Mouse (Mus musculus): ENCODE data around the gene Slc12a4.

Gene Slc12a4

GRCm38 (mm10) chr8:105969367-105969766 lies 3.5 kb upstream of the Slc12a4 start:
- DNase-seq (ENCODE audit: low read depth, low spot score) = no peak

- peak; percentile 36 for DNase-seq (ENCODE audit: low read depth, low spot score)
Observed at GRCm38 (mm10) chr8:105966692-105967311, 905 bp upstream of the Slc12a4 start.

GRCm38 (mm10) chr8:105965266-105965904 lies 512 bp downstream of the Slc12a4 start:
- DNase-seq (ENCODE audit: low read depth, low spot score) = peak; percentile 64

- DNase-seq (ENCODE audit: low read depth, low spot score) = no peak
Observed at GRCm38 (mm10) chr8:105964506-105965265, 1.2 kb downstream of the Slc12a4 start.

- no peak for DNase-seq (ENCODE audit: low read depth, low spot score)
Observed at GRCm38 (mm10) chr8:105961536-105961935, 4.4 kb downstream of the Slc12a4 start.

DNA sequence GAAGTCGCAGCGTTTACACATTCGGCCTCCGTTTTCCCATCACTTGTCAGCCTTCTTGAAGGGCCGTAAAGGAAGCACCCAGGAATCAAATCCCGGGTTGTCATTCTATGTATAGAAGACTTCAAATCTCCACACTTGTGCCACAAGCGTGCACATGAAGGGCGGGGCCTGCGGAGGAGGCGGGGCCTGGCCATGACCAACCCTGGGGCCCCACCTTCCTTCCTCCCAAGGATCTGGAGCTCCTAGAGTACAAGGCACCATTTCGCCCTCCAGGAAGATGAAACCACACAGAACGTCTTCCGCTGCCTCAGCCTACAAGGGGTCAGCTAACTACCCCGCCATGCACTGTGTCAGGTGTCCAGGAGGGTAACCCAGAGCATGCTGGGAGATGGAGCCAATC lies 4.8 kb downstream of the Slc12a4 start:
- no peak for DNase-seq (ENCODE audit: low read depth, low spot score)

GRCm38 (mm10) chr8:105959350-105959749 lies 6.5 kb downstream of the Slc12a4 start:
- DNase-seq (ENCODE audit: low read depth, low spot score) = no peak

DNA sequence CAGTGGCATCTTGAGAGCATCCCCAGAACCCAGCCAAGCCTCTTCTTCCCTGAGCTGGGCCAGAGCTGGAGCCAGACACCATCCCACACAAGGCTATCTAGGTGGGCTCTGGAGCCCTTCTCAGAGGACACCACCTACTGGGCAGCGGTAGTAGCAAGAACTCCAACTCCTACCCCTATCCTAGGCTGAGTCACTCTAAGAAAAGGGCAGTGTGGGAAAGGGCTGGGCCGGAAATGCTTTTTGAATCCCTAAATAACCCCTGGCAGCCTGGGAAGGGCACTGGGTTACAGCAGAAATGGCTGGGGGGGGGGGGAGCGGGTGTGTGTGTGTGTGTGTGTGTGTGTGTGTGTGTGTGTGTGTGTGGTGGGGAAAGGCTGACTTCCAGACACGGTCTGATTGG lies 8.1 kb downstream of the Slc12a4 start:
- no peak for DNase-seq (ENCODE audit: low read depth, low spot score)

- DNase-seq (ENCODE audit: low read depth, low spot score) = no peak
Observed at GRCm38 (mm10) chr8:105956556-105956955, 9.3 kb downstream of the Slc12a4 start.

- DNase-seq (ENCODE audit: low read depth, low spot score) = no peak
Observed at GRCm38 (mm10) chr8:105951057-105951659, 14.7 kb downstream of the Slc12a4 start.

GRCm38 (mm10) chr8:105949350-105949749 lies 16.5 kb downstream of the Slc12a4 start:
- DNase-seq (ENCODE audit: low read depth, low spot score) = no peak

- DNase-seq (ENCODE audit: low read depth, low spot score) = no peak
Observed at GRCm38 (mm10) chr8:105943321-105943739, 22.6 kb downstream of the Slc12a4 start, which contains the start of gene Lcat. Lcat (minus strand) TSS chr8:105943382.

GRCm38 (mm10) chr8:105942542-105942941 lies 23.4 kb downstream of the Slc12a4 start:
- DNase-seq (ENCODE audit: low read depth, low spot score) = no peak

- DNase-seq (ENCODE audit: low read depth, low spot score) = no peak
Observed at GRCm38 (mm10) chr8:105942026-105942425, 23.9 kb downstream of the Slc12a4 start.

GRCm38 (mm10) chr8:105938306-105938669 lies 27.6 kb downstream of the Slc12a4 start, which contains the start of gene Psmb10:
Psmb10 (minus strand) TSS chr8:105938444.
- DNase-seq (ENCODE audit: low read depth, low spot score) = peak; percentile 56

DNA sequence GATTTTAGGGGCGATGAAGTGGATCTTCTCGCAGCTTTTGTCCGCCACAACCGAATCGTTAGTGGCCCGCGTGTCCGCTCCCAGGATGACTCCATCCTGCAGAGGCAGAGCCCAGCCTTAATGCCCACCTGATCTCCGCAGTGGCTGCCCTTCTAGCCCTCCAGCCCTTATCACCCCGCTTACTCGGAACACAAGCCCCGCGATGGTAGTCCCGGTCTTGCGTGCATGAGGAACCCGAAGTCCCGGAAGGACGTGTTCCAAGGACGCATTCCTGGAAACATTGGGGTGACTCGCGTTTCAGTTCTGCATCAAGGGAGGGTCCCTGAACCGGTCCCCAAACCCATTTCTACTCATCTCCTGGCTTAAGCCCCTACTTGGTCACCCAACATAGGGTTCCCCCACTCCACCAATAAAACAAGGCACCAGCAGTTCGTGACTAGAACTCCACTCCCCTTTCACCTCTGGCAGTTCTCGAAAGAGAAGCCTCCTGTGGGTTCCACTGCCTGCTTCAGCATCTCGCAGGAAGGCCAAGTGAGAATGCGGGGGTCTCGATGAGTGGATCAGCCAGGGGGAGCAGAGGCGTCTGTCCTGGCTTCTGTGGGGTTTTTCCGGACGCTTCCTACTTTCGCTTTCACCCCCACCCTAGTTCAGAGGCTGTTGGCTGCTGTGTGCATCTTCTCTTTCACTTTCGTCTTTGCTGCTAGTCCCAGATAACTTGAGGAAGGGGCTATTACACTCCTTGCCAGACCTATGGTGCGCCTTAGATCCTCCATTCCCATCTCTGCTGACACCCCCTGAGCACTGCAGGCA lies 28.2 kb downstream of the Slc12a4 start:
- DNase-seq (ENCODE audit: low read depth, low spot score) = peak; percentile 76

DNA sequence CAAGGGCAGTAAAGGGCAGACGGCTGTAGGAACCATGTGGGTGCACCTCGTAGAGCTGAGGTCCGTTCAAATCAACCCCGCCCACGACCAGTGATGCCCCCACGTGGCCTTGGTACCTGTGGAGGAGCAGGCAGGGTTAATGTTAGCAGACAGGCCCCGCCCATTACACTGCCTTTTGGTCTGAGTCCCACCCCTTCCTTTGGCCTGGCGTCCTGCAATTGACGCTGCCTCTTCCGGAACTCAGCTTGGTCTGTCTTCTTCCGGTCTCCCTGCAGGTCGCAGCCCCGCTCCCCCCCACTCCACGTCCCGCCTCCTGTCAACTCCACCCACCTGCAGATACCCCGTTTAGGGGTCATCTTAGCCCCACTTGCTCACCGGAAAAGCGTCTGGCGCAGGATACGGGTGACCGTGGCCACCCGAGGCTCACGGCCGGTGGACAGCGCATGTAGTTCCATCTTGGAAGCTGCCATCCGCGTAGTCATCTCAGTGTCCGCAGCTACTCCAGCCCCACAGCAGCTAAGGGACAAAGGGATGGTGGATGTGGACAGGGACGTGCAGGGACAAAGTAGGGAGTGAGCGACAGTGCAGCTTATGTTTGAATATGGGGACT lies 28.9 kb downstream of the Slc12a4 start:
- DNase-seq (ENCODE audit: low read depth, low spot score) = peak; percentile 77

- no peak for DNase-seq (ENCODE audit: low read depth, low spot score)
Observed at GRCm38 (mm10) chr8:105935863-105936603, 29.9 kb downstream of the Slc12a4 start.

- no peak for DNase-seq (ENCODE audit: low read depth, low spot score)
Observed at GRCm38 (mm10) chr8:105935105-105935504, 30.8 kb downstream of the Slc12a4 start.

DNA sequence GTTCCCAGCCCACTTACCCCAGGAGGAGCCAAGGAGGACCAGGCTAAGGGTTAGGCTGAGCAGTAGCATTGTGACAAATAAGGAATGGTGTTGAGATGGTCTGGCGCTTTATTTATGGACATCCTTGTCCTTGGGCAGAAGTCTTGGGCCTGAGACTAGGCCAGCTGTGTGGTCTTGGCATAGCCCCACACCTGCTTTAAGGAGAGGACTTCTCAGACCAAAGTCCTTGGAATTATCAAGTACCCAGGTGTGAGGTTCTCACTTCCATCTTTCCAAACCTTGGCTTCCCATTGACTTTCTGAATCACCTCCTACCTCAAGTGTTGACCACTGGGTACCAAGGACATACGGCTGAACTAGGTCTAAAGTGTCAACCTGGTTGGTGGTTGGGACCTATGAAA lies 32.1 kb downstream of the Slc12a4 start, which contains the start of gene Ctrl:
Ctrl (minus strand) TSS at position 101 of the 400 bp plus-strand sequence.
- DNase-seq (ENCODE audit: low read depth, low spot score) = no peak
